Mouse (Mus musculus) brown adipose tissue, adult 24 weeks (tissue): Measurements from ENCODE around the gene Nat8f7. TPM values are rescaled to one million over a fixed set of nuclear protein-coding genes. Genes with fewer than 3 reads are reported as not detected.
"Not testable (repeated sequence)": the region's sequence is repeated elsewhere in the genome, so short reads cannot be mapped to it uniquely, and the experiment has no call there.

Experiments used
- H3K27ac ChIP-seq: fragments of 200-500 bp; replicated peaks from 2 replicates; pipeline ENCODE4 v1.5.1; 2012; ENCODE audit warnings: low read depth, mild to moderate bottlenecking, low read length
- H3K4me1 ChIP-seq: fragments of 200-500 bp; 2 replicates; pipeline ENCODE4 v1.6.1; 2012; ENCODE audit warnings: low read length, mixed read lengths; ENCODE audit not compliant: control insufficient read depth, insufficient read depth, insufficient read length
- H3K4me3 ChIP-seq: fragments of 200-500 bp; 2 replicates; pipeline ENCODE4 v1.5.1; 2012; ENCODE audit warnings: low read depth, mild to moderate bottlenecking, low read length, moderate library complexity; ENCODE audit not compliant: insufficient read depth
- polyA plus RNA-seq: library from polyadenylated mRNA; stranded (reverse); fragments of >200 nt; gene quantifications from 2 replicates; pipeline ENCODE4 v1.2.4, GENCODE M21; 2012; ENCODE audit not compliant: missing spikeins, insufficient read depth, insufficient read length

Nat8f7 gene
- polyA plus RNA-seq = not detected in 2 replicates

DNA sequence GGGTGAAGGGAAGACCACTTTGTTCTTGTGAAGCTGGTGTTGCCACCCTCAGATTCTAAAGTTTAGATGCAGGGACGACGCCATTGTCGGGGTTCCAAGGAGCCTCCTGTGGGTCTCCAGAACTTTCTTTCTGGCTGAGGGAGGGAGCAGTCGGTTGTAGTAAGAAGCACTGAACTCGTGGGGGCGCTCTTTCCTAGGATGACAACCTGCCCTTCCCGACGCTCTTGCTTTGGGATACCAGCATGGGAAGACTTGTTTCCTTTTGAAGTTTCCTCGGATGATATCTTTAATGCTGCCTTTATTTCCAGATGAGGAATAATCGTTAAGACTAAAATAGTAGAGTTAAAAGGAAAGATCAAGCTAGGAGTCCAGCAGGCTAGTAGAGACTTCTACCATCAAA, at the start of gene Nat8f7:
Gene Nat8f7, minus strand, starts transcription at position 101 of the 400 bp plus-strand sequence.
- not testable (repeated sequence) for H3K4me3 ChIP-seq, H3K27ac ChIP-seq, H3K4me1 ChIP-seq

DNA sequence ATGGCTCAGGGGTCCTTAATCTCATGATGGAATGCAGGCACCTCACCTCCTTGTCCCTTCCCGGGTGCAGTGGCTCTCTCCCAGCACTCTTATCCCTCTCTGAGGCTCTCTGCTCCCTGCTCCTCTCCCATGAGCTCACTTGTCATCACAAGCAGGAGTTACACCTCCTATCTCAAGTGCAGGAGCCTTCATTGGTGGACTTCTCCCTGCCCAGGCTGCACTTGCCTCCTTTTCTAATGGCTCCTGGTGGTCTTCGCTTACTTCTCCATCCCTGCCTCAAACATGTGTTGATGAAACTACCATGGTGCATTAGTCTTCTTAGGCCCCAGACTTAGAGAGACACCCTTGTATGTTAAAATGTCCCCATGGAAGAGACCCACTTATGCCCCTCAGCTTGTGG, 49.7 kb upstream of the Nat8f7 start:
- H3K4me3 ChIP-seq, H3K27ac ChIP-seq, H3K4me1 ChIP-seq: not testable (repeated sequence)

DNA sequence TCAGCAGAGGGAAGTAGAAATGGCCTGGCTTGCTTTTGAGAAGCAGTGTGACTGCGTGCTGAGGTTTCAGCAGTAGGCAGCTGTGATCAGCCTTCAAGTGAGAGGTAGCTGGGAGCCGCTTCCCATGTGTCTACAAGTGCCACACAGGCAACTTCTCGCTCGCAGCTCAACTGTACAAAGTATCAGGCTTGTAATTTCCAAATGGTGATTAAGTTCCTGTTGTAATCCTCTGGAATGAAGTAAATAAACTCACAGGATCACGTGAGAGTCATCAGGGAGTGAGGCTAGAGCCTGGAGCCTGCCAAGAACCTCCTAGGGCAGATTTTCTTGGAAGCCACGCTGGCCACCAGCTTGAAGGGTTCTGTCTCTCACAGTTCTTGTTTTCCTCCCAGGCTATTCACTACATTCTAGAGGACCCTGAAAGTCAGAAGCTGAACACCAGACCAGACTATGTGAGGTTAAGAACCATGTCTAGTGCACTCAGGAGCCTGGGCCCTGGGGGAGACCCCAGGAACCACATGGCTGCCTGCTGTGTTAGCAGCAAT, 42.8 kb upstream of the Nat8f7 start:
- not testable (repeated sequence) for H3K4me1 ChIP-seq, H3K27ac ChIP-seq, H3K4me3 ChIP-seq

DNA sequence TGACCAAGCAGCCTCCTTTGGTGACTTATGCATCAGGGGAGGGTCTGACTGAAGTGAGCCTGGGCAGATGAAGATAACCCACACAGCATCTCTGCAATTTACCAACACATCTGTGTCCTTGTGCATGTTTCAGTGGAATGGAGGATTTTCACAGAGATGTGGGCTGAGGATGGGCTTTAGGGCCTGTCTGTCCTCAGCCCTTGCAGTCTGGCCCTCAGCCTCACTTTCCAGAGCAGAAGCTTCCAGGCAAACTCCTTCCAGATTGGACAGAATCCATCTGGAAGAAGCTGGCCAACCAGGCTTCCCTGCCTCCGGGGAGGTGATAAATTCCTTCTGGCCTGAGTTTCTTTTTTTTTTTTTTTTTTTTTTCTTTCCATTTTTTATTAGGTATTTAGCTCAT, 3.4 kb downstream of the Nat8f7 start:
- not testable (repeated sequence) for H3K4me3 ChIP-seq, H3K27ac ChIP-seq, H3K4me1 ChIP-seq

DNA sequence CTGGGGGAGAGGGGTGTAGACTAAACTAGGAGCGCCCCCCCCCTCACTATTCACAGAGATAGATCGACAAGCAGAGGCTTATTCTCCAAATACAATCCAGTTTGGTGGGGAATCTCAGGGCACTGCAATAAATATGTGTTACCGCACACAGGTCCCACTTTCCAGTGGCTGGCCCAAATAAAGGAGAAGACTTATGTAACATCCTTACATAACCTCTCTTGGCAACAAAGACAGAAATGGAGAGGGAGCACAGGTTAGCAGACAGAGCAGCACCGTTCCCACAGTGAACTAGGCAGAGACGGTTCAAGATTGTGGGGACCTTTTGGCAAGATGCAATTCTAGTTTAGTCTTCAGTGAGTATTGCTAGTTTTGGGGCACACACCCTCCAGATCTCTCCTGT, 3.8 kb downstream of the Nat8f7 start:
- H3K4me3 ChIP-seq, H3K4me1 ChIP-seq, H3K27ac ChIP-seq: not testable (repeated sequence)

DNA sequence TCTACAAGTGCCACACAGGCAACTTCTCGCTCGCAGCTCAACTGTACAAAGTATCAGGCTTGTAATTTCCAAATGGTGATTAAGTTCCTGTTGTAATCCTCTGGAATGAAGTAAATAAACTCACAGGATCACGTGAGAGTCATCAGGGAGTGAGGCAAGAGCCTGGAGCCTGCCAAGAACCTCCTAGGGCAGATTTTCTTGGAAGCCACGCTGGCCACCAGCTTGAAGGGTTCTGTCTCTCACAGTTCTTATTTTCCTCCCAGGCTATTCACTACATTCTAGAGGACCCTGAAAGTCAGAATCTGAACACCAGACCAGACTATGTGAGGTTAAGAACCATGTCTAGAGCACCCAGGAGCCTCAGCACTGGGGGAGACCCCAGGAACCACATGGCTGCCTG, 11.1 kb downstream of the Nat8f7 start:
- H3K27ac ChIP-seq = 0 out of 2 replicates have a peak overlapping the region, but pooled peaks have one; percentile 24
- not testable (repeated sequence) for H3K4me1 ChIP-seq, H3K4me3 ChIP-seq

Other genes starting within 250 kb of the Nat8f7 start
- gene Fbxo41, start 210.2 kb downstream of the Nat8f7 start, polyA plus RNA-seq = not detected in 2 replicates
- gene Egr4, start 199.6 kb downstream of the Nat8f7 start, polyA plus RNA-seq = not detected in 2 replicates
- 0.59 and 0.71 TPM in 2 replicates for gene Alms1, start 125.7 kb downstream of the Nat8f7 start, polyA plus RNA-seq
- gene Nat8f3, start 52.5 kb upstream of the Nat8f7 start, polyA plus RNA-seq = 0.67 TPM in 1 of 2 replicates, not detected in the other
- gene Nat8f6, start 107.7 kb upstream of the Nat8f7 start, polyA plus RNA-seq = not detected in 2 replicates
- not detected in 2 replicates for gene Nat8f5, start 107.8 kb upstream of the Nat8f7 start, polyA plus RNA-seq
- gene Nat8, start 118.9 kb upstream of the Nat8f7 start, polyA plus RNA-seq = not detected in 2 replicates
- gene Nat8f2, start 156.0 kb upstream of the Nat8f7 start, polyA plus RNA-seq = not detected in 2 replicates
- gene Nat8f4, start 191.7 kb upstream of the Nat8f7 start, polyA plus RNA-seq = 0.55 and 0.75 TPM in 2 replicates
- 10.1 and 19.7 TPM in 2 replicates for gene Tprkb, start 198.7 kb upstream of the Nat8f7 start, polyA plus RNA-seq
- 11.6 and 12.2 TPM in 2 replicates for gene Nat8f1, start 202.5 kb upstream of the Nat8f7 start, polyA plus RNA-seq
- gene Dusp11, start 248.5 kb upstream of the Nat8f7 start, polyA plus RNA-seq = 31.9 and 39.0 TPM in 2 replicates